Mouse (Mus musculus) granulocyte monocyte progenitor cell, adult 5-6 weeks (primary cell): ENCODE measurements around the gene Gtdc1. TPM values are rescaled to one million over a fixed set of nuclear protein-coding genes. Genes with fewer than 3 reads are reported as not detected.
A peak's percentile ranks its signal among the peaks of the same experiment; 100 is the strongest.

Experiments used
- ATAC-seq: replicated peaks from 2 replicates; pipeline ENCODE4 v1.8.0; 2016; ENCODE audit warnings: mild to moderate bottlenecking, moderate TSS enrichment, inconsistent platforms; ENCODE audit not compliant: poor library complexity, severe bottlenecking
- total RNA-seq, 2 experiments: library from RNA; stranded (forward) in 1 of 2; stranded (reverse) in 1 of 2; fragments of 200-712, 200-1000 nt in 1 of 2; fragments of >200 nt in 1 of 2; fragmentation: Nextera tagmentation in 1 of 2; gene quantifications; 2 replicates each; pipeline ENCODE4 v1.2.3; 2014 to 2017

Gtdc1 gene
- total RNA-seq (2014; fragmentation: Nextera tagmentation) (5.7 and 19.7 TPM in 2 replicates), total RNA-seq (2017) (21.6 and 22.9 TPM in 2 replicates)

DNA sequence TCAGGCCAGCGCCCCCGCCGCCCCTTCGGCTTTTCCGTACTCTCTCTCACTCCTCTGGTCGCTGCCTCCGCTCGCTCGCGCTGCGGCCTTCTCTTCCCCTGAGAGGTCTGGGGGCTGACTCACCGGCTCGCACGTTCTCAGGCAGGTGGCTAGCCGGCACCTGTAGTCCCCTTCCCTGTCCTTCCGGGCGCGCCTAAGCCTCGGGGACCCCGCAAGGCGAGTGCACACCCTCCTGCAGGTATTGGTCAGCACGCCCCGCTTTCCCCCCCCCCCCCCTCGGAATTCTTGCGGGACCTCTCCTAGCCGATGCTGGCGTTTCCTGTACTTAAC is at the start of gene Gtdc1:
Gene Gtdc1, minus strand, starts transcription at position 176 of the 330 bp plus-strand sequence.
- ATAC-seq: no peak

DNA sequence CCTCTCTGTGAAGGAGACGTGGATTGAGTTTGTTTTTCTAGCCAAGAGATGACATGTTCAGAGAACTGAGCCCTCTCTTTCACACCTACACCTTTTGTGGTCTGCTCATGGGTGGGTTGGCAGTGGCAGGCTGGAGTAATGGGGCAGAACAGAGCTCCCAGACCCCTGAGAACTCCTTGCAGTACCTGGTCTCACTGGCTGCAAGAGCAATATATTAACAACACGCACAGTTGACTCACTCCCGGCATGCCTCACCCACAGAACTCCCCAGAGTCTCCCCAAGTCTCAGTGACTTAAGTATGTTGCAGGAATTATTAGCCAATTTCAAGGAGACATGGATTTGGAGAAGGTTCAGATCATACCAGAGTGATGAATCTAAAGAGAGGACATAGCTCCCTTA is 49.6 kb upstream of the Gtdc1 start:
- no peak for ATAC-seq

DNA sequence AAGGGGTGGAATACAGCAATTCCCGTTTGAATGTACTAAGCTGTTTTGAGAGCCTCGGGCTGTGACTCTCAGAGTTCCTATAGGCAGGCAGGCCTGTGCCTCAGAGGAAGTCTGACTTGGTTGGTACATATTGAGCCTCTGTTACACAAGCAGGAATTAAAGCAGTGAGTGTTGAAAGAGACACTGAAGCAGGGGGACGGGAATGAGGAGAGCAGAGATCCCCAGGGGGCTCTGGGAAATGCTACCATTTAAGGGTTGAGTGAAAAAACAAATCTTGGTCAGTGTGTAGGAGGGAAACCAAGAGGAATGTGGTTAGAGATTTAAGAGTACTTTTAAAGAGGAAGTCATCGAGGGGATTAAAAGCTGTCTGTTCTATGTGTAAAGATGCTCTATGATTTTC is 49.0 kb upstream of the Gtdc1 start:
- peak; percentile 84 for ATAC-seq

DNA sequence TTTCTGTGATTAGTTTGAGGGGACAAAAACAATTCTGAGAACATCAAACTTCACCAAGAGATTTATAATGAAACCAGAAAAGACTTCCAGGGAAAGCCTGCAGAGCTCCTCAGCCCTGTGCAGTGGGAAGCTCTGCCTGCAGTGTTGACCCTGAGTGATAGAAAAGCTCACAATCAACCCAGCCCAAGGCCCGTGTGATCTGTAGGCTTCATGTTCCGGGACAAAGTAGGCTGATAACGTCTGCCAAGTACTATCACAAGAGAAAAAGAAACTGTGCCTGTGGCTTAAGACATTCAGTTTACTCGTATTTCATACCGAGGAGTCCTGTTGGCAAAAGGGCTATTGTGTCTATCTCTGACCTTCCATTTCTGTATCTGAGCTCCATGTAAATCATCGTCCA is 46.4 kb upstream of the Gtdc1 start:
- ATAC-seq: no peak

DNA sequence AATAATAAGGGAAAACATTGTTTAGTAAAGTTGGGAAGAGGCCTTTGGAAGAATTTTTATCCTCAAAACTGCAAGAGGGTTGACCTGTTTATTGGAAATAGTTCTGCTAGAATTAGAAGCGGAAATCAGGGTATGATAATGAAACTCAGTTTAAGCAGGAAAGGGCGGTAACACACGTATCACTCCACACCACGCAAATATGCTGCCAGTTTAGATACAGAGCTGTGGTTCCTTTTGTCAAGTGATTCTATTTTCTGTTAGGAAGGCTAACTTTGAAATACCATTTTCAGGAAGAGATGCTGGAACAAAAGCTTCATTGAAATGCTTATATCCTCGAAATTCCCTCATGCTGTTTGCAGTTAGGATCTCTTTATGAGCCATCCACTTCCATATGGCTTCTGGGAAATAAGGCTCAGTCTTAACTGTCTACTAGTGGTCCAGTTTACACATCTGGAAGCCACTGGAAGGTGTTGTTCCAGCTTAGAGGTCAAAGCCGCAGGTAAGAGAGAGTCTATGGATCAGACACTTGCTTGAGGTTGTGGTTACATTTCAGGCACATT is 42.7 kb upstream of the Gtdc1 start:
- no peak for ATAC-seq

DNA sequence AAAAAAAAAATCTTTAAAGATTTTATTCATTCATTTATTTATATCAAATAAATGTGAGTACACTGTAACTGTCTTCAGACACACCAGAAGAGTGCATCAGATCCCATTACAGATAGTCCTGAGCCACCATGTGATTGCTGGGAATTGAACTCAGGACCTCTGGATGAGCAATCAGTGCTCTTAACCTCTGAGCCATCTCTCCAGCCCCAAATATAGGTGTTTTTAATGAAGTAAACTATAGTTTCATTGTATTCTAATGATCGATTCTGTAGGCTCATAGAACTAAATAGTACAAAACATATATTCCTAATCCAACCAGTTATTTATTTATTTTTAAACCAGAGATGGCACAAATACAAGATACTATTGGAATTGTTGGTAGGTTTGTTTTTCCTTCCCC is 42.2 kb upstream of the Gtdc1 start:
- no peak for ATAC-seq

DNA sequence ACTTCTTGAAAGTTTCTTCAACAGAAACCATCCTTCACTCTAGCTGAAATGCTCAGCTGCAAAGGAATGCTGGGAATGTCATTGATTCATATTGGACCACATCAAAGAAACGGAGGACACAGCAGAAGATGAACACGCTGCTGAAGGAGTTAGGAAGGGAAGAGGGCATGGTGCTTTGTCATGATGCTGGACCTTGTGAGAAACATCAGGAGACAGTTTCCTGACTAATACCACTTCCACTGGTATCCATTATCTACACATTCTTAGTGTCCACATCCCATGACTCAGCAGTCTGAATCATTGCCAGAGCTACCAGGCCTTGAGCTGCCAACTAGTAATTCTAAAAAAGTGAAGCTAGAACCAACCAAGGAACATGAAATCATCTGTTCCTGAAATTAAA is 41.8 kb upstream of the Gtdc1 start:
- ATAC-seq: no peak

DNA sequence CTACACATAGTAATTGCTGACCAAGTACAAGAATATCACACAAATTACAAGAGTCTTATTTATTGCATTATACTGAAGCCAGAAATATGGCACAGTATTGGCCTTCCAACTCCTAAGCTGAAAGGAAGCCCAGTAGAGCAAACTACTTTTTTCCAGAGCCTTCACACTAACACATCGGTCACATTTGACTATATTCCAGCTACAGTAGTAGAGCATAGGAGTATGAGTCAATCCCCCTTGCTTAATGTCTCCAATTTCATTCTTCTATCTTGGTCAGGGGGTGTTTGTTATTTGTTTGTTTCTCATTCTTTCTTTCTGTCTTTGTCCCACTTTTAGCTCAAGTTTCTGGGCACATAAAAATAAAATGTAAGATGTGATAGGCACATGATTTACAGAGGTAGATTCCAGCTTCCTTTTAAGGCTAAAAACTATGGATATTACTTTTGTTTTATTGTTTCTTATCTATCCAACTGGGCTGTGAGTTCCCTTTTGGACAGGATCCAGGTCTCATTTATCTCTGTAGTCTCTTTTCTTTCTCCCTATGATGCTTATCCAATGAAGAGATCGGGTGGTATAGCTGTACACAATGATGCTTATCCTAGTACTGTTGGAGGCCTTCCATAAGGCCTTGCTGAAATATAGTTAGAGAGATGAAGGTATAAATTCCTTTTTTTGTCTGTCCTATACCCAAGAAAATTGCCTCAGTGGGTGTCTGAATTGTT is 38.5 kb upstream of the Gtdc1 start:
- no peak for ATAC-seq

DNA sequence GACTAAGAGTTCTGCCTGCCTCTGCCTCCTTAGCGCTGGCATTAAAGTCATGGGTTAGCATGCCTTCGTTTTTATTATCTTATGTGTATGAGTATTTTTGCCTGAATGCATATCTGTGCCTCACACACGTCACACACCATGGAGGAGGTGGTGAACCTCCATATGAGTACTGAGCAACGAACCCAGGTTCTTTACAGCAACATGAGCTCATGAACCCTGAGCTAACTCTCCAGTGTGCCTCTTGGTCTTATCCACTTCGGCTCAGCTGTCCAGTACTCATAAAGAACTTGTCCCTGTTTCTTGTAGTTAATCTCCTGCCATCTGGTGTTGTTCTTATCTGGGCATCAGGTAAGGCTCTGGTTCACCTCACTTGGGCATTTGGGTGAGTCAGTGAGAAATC is 35.2 kb upstream of the Gtdc1 start:
- ATAC-seq: no peak

DNA sequence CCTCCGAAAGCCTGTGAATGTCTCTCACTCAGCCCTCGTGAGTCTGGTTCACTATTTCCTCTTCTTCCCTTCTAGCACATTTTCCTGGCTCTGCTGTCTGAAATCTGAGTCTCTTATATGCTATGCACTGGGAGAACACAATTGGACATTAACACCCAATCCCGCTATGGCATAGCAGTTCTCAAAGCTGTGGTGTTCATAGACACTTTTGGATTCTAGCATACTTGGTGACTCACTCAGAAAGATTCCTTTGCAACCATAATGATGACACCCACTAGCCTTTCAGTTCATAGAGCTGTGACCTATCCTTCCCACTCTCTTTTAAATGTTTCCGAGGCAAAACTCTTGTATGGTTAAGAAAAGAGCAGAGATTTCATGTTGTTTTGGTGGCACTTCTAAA is 33.7 kb upstream of the Gtdc1 start:
- no peak for ATAC-seq

DNA sequence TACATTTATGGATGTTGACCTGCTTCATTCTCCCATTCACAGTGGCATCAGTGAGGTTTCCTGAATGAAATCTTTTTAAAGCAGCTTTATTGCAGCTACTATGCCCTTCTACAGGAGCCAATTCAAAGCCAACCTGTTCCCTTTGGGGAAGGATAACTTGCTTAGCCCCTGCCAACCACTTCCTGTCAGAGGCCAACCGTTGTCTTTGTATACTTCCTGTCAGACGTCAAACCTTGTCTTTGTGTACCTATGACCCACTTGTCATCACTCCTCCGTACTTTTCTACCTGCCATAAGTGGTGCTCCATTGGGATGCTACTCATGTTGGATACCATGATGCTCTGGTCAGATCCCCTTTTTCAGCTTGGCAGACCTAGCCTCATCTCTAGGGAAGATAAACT is 33.1 kb upstream of the Gtdc1 start:
- no peak for ATAC-seq

DNA sequence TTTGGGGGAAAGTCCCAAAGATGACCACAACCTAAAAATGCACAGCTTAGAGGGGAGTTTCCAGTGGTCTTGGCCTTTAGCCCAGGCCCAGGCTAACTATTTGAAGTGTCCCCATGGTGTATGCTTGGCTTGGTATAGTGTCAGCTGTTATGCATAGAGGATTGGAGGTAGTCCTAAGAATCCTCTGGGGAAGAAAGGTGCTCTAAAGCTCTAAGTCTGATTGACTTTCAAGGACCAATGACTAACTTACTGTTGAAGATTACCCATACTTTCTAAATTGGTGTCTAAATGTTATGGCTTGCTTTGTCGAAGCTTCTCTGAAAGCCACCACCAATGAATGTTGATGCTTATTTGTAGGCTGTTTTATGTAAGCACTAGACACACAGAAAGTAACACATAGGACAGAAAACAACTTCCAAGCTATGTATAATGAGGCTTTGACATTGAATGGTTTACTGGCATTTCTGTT is 29.9 kb upstream of the Gtdc1 start:
- no peak for ATAC-seq

DNA sequence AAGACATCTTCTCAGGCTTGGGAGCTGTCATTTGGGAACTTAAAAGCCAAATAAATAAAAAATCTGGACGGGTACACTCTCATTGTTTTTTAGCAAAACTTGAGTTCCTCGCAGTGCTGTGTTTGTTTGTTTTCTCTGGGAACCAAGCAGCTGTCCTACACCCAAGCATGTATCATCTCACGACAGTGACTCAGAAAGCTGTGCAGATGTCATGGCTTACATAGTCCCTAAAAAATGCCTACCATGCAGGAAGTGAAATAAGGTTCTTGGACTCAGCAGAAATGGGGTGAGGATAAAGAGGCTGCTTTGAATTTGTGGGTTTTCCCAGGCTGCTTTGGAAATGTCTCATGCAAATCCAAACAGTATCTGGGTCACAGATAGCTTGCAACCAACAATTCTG is 28.8 kb upstream of the Gtdc1 start:
- no peak for ATAC-seq

DNA sequence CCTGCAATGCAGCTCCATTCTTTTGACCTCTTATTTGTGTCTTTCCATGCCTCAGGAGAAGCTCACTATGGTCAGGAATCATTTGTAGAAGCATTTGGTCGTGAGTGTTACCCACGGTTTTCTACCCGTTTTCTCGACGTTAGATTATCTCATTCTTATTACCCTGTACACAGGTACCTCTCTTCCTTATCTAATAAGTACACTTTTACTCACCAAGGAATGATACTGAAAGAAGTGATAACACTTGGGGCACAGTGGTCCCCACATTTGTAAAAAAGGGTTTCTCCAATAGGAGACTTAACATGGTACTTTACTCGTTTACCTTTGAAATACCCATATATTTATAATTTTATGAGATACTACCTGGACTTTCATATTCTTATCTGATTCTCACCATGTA is 28.0 kb upstream of the Gtdc1 start:
- ATAC-seq: no peak

DNA sequence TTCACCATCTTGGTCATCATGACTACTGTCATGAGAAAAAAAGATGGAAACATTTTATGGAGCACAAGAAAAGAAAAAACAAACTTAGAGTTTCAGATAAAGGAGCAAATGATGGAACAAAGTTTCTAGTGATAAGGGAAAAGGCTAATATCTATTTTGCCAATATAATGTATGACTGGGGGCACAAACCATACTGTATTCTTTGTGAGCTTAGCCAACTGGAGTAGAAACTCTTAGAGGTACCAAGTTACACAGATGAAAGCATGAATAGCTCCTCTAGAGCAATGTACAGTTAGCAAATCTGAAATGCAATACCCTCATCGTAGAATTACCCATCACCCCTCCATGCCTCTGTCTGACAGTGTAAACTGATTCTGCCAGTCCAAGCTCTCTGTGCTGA is 26.7 kb upstream of the Gtdc1 start:
- ATAC-seq: no peak

DNA sequence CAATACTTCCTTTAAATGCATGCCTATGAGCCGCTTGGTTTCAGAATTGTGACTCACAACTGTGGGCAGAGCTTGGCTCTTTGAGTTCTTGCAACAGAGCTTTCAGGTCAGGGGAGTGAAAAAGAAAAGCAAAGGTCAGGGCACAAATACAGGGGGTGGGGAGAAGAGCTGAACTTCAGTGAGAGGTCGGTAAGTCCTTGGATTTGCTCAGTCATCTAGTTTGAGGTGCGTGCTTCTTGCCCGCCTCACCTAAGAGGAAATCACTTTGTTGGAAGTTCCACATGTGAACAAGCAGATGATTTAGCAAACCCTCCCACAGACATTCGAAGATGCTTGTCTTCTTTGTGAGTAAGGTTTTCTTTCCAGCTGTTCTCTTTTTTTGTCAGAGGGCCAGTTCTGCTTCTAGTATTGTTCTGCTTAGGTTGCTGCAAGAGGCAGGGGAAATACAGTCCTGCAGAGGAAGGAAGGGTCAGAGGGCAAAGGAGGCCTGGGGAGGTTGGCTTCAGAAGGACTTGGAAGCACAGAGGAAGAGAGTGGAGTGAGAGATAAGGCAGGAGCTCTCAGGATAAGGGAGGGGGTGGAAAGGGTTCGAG is 25.5 kb upstream of the Gtdc1 start:
- peak; percentile 84 for ATAC-seq

DNA sequence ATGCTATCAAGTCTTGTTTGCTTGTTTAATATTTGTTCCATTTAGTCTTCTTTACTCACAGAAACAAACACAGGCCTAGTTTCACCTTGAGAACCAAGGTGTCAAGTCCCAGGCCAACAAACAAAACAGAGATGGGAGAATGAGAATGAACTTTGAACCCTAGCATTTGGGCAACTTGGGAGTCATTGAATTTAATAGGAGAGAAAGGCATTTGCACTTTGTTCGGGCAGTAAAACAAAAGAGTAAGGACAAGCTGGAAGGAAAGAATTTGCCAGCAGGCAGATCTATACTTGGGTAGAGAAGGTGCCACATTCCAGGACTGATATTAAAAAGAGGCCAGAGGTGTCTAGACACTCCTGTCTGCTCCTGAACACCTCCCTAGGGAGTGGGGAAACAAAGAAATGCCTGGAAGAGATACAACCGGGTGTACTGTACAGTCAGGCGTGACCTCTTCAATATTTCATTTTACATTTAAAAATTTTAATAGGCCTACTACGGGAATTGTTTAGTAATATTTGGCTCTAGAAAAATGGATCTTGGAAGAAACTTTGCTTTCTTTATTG is 24.3 kb upstream of the Gtdc1 start:
- no peak for ATAC-seq

DNA sequence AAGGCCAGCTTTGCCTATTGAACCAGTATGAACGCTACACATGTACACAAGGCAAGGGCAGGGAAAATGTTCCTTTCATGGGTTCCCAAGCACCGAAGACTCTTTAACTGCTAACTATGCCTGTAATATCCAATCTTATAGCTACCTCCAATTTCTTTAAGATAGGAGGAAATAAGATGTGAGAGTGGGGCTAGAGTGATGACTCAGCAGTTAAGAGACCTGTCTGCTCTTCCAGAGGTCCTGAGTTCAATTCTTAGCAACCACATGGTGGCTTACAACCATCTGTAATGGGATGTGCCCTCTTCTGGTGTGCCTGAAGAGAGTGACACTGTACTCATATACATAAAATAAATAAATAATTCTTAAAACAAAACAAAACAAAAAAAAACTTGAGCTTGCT is 17.2 kb upstream of the Gtdc1 start:
- no peak for ATAC-seq

DNA sequence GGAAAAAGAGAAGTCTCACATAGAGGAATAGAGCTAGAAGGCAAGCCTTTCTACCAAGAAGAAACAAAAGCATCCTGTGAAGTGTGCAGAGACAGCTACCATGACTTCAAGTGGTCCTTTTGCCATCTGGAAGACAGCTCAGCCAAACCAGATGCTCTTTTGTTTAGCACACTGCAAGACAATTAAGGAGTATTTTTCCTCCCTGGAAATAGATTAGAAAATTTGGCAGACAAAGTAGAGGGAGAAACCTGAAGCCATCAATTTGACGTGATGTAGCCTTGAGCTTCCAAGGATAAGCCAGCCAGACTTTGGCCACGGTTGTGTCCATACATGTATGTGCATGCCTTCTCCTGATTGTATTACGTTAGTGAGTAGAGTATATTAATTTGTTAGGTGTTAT is 3.5 kb upstream of the Gtdc1 start:
- no peak for ATAC-seq

DNA sequence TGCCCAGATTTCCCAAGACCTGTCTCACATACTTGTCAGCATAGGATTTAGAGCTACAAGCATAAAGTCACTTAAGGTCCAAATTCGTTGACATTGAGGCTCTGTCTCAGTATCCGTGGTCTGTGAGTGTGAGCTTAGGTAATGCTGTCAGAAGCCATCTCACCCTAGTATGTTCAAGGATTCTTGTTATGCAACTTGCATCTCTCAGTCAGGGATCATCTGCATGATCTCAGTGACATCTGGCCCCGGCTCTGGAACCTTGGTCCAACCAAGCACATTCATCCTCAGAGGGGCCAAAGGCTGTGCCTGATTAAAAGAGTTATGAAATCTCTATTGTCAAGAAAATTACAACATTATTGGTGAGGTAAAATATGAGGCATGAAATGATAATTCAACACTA is 1.2 kb upstream of the Gtdc1 start:
- ATAC-seq: no peak

DNA sequence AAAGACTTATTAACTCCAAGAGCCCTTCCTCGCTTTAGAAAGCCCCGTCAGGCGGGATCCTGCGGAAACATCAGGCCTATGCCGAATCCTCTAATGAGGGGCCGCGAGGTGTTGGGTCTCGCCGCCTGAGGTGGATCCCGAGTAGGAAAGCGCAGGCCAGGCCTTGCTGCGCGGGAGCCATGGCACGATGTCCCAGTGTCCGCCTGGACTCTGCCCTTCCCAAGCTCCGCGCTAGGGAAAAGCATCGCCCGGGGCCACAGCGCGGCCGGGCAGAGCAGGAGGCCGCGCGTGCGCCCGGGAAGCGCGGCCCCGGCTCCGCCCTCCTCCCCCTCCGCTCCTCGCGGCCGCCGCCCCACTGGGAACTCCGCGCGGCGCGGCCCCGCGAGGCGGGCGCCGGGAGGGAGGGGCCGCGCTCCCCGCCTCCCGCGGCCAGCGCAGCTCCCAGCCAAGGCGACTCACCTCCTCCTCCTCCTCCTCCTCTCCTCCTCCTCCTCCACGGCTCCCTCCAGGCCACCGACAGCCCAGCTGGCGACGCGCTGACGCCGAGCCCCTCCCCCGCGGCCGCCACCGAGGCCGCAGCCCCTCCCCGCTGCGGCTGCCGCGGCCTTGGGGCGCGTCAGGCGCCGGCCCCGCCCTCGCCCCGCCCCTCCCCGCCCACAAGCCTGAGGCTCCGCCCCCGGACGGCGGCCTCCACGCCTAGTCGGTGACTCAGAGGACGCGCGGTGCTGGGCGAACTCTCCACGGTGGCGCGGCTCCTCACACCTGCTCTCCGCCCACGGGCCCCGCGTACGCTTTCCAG is 575 bp downstream of the Gtdc1 start:
- peak; percentile 85 for ATAC-seq
